Mouse (Mus musculus) kidney, postnatal 36 days (tissue): Measurements from ENCODE around the gene Gtpbp1.

Experiments used
- DNase-seq, 2 experiments: peaks; one replicate each; pipeline ENCODE4 v3.0.0; 2021 to 2022; ENCODE audit warnings: mixed read lengths in 2 of 2

Gtpbp1 gene

GRCm38 (mm10) chr15:79690426-79691022 lies at the start of gene Gtpbp1:
TSS of gene Gtpbp1 (plus strand) at chr15:79690845.
- peak; percentile 98 to 99 for DNase-seq

DNA sequence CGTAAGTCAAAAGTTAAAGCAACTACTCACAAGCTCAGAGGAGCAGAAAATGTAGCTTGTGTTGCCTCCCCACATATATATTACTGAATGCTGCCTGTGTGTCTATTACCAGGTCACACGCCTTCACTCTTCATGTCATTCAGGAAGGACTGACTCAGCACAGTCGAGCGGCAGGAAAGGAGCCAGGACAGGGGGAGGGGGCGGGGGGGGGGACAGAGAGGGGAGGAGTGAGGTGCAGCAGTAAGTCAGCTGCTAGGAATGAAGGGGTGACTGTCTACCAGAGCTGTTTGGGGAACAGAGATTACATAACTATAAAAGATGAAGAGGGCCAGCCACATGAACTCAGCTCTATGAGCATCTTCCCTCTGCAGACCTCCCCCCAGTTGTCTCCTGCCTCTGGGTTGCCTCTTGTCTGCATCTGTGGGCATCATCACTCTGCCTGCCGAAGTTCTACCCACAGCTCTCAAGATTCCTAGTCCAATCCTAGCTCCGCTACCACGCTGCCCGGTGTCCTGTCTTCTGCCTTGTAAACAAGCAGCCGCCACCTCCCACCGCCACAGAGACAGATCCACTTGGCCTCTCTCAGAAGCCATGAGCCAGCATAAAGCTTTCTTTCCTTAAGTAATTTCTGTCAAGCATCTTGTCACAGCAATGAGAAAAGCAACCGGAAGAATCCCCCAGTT lies 49.4 kb upstream of the Gtpbp1 start:
- no peak for DNase-seq

GRCm38 (mm10) chr15:79645483-79645882 lies 45.2 kb upstream of the Gtpbp1 start:
- DNase-seq: no peak

- no peak for DNase-seq
Measured at GRCm38 (mm10) chr15:79648130-79648529, 42.5 kb upstream of the Gtpbp1 start.

GRCm38 (mm10) chr15:79650569-79650968 lies 40.1 kb upstream of the Gtpbp1 start:
- DNase-seq: peak; percentile 12 to 73

GRCm38 (mm10) chr15:79651481-79651880 lies 39.2 kb upstream of the Gtpbp1 start:
- peak in 1 of 2 experiments; percentile 34 for DNase-seq

GRCm38 (mm10) chr15:79656451-79656850 lies 34.2 kb upstream of the Gtpbp1 start:
- DNase-seq: no peak

DNA sequence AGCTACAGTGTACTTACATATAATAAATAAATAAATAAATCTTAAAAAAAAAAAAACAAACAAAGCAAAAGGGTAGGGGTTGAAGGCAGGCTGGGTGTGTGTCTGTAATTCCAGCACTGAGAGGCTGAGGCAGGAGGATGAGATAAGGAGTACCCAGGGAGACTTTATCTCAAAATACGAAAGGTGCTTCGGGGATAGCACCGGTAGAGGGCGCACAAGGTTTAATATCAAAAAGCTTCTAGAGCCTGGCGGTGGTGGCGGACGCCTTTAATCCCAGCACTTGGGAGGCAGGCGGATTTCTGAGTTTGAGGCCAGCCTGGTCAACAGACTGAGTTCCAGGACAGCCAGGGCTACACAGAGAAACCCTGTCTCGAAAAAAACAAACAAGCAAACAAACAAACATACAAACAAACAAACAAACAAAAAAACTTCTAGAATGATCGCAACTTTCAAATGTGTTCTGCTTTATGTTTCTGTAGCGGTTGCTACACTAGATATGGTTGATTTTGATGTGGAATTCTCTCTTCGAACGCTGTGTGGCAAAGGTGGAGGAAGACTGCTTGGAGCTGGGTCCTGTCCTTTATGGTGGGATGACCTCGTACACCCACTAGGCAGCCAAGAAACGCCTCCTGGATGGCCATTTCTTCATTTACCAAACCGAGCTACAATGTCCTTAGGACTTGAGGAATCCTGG lies 32.7 kb upstream of the Gtpbp1 start:
- peak; percentile 89 to 95 for DNase-seq

GRCm38 (mm10) chr15:79658531-79659375 lies 31.9 kb upstream of the Gtpbp1 start, which contains the start of the genes Fam227a and Cby1:
TSS of gene Fam227a (minus strand) at chr15:79658956.
TSS of gene Cby1 (plus strand) at chr15:79659199.
- peak; percentile 96 to 97 for DNase-seq

DNA sequence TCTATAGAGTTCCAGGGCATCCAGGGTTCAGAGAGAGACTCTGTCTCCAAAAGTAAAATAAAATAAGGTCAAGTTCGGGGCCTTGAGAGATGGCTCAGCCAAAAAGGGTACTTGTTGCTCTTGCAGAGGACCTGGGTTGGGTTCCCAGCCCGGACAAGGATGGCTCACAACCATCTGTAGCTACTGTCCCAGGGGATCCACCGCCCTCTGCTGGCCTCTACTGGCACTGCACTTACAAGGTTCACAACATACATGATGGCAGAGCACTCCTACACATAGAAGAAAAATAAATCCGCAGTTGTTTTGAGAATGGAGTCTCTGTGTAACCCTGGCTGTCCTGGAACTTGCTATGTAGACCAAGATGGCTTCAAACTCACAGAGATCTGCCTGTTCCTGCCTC lies 28.8 kb upstream of the Gtpbp1 start:
- peak; percentile 31 to 70 for DNase-seq

DNA sequence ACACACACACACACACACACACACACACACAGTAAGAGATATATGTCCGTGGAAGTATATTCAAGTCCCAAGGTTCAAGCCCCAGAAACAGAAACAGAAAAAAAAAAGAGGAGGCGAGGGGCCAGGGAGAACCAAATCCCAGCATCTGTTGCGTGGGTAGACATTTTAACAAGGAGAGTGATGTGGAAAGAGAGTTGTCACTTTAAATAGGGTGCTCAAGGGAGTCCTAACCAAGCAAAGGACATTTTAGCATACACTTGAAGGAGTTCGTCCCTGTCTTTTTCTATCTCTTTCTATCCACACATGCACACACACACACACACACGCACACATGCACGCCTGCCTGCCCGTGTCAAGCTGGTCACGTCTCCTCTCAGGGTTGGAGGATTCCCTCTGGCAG lies 26.0 kb upstream of the Gtpbp1 start:
- DNase-seq: no peak

DNA sequence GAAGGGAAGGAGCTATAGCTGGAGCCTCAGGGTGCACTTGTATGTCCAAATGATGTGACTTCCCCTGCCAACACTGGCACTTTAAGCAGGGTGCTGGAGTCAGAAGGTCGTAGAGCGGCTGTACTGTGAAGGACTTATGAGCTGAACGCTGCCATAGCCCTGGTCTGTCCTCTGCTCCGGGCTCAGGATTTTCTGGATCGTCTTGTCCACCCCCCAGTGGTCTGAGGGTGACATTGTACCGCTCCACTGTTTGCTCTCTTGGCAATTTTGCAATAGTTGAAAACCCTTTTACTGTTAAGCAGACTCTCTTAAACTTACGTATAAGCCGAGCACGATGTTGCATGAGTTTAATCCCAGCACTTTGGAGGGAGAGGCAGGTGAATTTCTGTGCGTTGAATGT lies 21.4 kb upstream of the Gtpbp1 start:
- DNase-seq: peak in 1 of 2 experiments; percentile 34

GRCm38 (mm10) chr15:79670249-79670971 lies 20.2 kb upstream of the Gtpbp1 start, which contains the start of gene Tomm22:
TSS of gene Tomm22 (plus strand) at chr15:79670861.
- peak; percentile 93 for DNase-seq

DNA sequence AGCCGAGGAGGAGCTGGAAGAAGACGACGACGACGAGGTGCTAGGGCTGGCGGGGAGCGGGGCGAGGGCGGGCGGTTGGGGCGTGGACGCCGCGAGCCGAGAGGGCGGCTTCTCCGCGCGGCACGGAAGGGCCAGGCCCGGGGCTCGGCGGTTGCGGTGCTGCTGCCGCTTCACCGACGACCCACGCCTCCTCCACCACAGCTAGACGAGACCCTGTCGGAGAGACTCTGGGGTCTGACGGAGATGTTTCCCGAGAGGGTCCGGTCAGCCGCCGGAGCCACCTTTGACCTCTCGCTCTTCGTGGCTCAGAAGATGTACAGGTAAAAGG lies 19.7 kb upstream of the Gtpbp1 start:
- no peak for DNase-seq

DNA sequence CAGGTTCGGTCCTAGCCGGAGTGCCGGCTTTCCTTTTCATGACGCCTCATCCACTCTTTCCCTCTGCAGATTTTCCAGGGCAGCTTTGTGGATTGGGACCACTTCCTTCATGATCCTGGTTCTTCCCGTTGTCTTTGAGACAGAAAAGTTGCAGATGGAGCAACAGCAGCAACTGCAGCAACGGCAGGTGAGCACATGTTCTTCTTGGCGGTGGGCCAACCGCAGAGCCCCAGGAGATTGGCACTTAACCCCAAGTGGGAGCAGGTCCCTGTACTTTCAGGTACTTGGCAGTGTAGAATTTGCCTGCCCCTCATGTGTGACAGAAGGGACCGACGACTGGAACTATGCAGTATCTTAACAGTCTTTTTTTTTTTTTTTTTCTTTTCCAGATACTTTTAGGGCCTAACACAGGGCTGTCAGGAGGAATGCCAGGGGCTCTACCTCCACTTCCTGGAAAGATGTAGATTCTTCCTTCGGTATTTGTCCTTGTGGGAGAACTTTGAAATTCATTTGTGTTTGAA lies 18.8 kb upstream of the Gtpbp1 start:
- peak in 1 of 2 experiments; percentile 51 for DNase-seq

DNA sequence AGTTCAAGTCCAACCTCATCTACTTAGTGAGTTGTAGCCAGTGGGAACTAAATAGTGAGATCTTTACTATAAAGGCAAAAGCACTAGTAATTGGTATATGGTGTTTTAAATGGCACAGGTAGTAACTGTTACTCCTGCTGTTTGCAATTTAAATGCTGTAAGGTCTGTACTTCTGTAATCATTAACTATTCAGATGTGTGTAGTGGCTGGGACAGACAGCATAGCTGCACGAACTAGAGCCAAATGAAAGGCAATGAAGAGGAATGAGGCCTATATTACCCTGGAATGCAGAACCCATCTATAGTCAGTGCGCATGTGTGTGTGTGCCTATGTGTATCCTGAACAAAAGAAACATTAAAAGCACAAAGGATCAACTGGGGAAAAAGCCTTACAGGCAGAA lies 12.7 kb upstream of the Gtpbp1 start:
- peak in 1 of 2 experiments; percentile 38 for DNase-seq

- DNase-seq: peak; percentile 51 to 55
Measured at GRCm38 (mm10) chr15:79681973-79682372, 8.7 kb upstream of the Gtpbp1 start.

GRCm38 (mm10) chr15:79683146-79683545 lies 7.5 kb upstream of the Gtpbp1 start:
- peak in 1 of 2 experiments; percentile 47 for DNase-seq

- no peak for DNase-seq
Measured at GRCm38 (mm10) chr15:79683707-79684465, 6.8 kb upstream of the Gtpbp1 start.

GRCm38 (mm10) chr15:79684616-79685015 lies 6.0 kb upstream of the Gtpbp1 start:
- DNase-seq: no peak

GRCm38 (mm10) chr15:79685141-79685641 lies 5.5 kb upstream of the Gtpbp1 start:
- DNase-seq: peak; percentile 55 to 74
